Mouse (Mus musculus) midbrain, embryonic 11.5 days (tissue): ENCODE data around the gene Ly6f. TPM values are rescaled to one million over a fixed set of nuclear protein-coding genes. Genes with fewer than 3 reads are reported as not detected.

Experiments
- ATAC-seq: fragments of 200-750 bp; cut with Nextera tagmentation; 2 replicates; pipeline ENCODE4 v1.8.0; 2017; ENCODE audit warnings: moderate TSS enrichment, moderate library complexity; ENCODE audit not compliant: low FRiP score
- DNase-seq: peaks from one replicate; pipeline ENCODE4 v3.0.0; 2015; ENCODE audit warnings: low spot score; ENCODE audit errors: missing footprints
- H3K27ac ChIP-seq: fragments of 300-500 bp; sonication (generic); 2 replicates; pipeline ENCODE4 v1.5.1; 2014; ENCODE audit warnings: low read depth, low read length
- H3K27me3 ChIP-seq: fragments of 300-500 bp; sonication (generic); 2 replicates; pipeline ENCODE4 v1.6.1; 2014; ENCODE audit warnings: mild to moderate bottlenecking, low read length, moderate library complexity, mixed read lengths; ENCODE audit not compliant: control insufficient read depth, insufficient read depth
- H3K36me3 ChIP-seq: fragments of 300-500 bp; sonication (generic); 2 replicates; pipeline ENCODE4 v1.6.1; 2014; ENCODE audit warnings: mild to moderate bottlenecking, low read length, moderate library complexity, mixed read lengths; ENCODE audit not compliant: control insufficient read depth, insufficient read depth
- H3K4me1 ChIP-seq: fragments of 300-500 bp; sonication (generic); 2 replicates; pipeline ENCODE4 v1.6.1; 2014; ENCODE audit warnings: low read length; ENCODE audit not compliant: control insufficient read depth, insufficient read depth
- H3K4me2 ChIP-seq: fragments of 300-500 bp; sonication (generic); 2 replicates; pipeline ENCODE4 v1.6.1; 2014; ENCODE audit warnings: mild to moderate bottlenecking, moderate library complexity
- H3K4me3 ChIP-seq: fragments of 300-500 bp; sonication (generic); 2 replicates; pipeline ENCODE4 v1.5.1; 2014; ENCODE audit warnings: low read depth, low read length
- H3K9ac ChIP-seq: fragments of 300-500 bp; sonication (generic); 2 replicates; pipeline ENCODE4 v1.6.1; 2014; ENCODE audit warnings: low read length
- H3K9me3 ChIP-seq: fragments of 300-500 bp; sonication (generic); 2 replicates; pipeline ENCODE4 v1.6.1; 2016; ENCODE audit warnings: low read length; ENCODE audit not compliant: control insufficient read depth
- WGBS: fragments of 180-500 bp; shearing (Covaris S2); extraction: QIAGEN DNeasy Blood & Tissue Kit; methylation state at CpG from one replicate; pipeline ENCODE4 v1.1.7; 2014; 5-methylcytosine and 5-hydroxymethylcytosine counted together
- polyA plus RNA-seq: library from polyadenylated mRNA; unstranded; fragments of >200 nt; fragmentation: Nextera tagmentation; extraction: Ambion mirVana; gene quantifications from 2 replicates; pipeline ENCODE4 v1.2.1, GENCODE M21; 2014

Gene Ly6f
- polyA plus RNA-seq = not detected in 2 replicates

GRCm38 (mm10) chr15:75268121-75268520 is at the start of gene Ly6f:
Gene Ly6f, plus strand, starts transcription at chr15:75268421.
- Histone ChIP-seq H3K4me3 (no peak within 1 kb of the TSS), H3K36me3 (no peaks in the 10 kb centered on the region), H3K27me3 (no peaks in the 10 kb centered on the region), H3K4me2 (no peak within 1 kb of the TSS), H3K4me1 (no peaks in the 10 kb centered on the region), H3K9ac (no peak within 1 kb of the TSS), H3K27ac (no peak within 1 kb of the TSS), H3K9me3 (no peaks in the 10 kb centered on the region)
- DNase-seq (no peak), ATAC-seq (no peak)

- ATAC-seq (no peak), DNase-seq (no peak)
- Histone ChIP-seq H3K4me1 (no peaks in the 10 kb centered on the region), H3K9me3 (0 out of 2 replicates have a peak, but pooled peaks cover 2% of the 10 kb centered on the region), H3K27ac (no peak overlapping the region), H3K4me3 (no peak overlapping the region), H3K9ac (no peak overlapping the region), H3K36me3 (no peaks in the 10 kb centered on the region), H3K4me2 (no peak overlapping the region), H3K27me3 (no peaks in the 10 kb centered on the region)
These were observed 46.3 kb upstream of the Ly6f start for GRCm38 (mm10) chr15:75221942-75222341.

GRCm38 (mm10) chr15:75237736-75238288 is 30.4 kb upstream of the Ly6f start:
- DNase-seq (no peak), ATAC-seq (no peak)
- Histone ChIP-seq H3K4me1 (no peaks in the 10 kb centered on the region), H3K27me3 (no peaks in the 10 kb centered on the region), H3K36me3 (no peaks in the 10 kb centered on the region), H3K4me3 (no peak overlapping the region), H3K9ac (no peak overlapping the region), H3K4me2 (no peak overlapping the region), H3K27ac (no peak overlapping the region), H3K9me3 (no peaks in the 10 kb centered on the region)
- WGBS = 76% methylated on average over 3 of the region's 3 CpGs

- H3K4me3 ChIP-seq = no peak overlapping the region
- no peaks in the 10 kb centered on the region for H3K9me3 ChIP-seq
- no peaks in the 10 kb centered on the region for H3K36me3 ChIP-seq
- H3K4me1 ChIP-seq = no peaks in the 10 kb centered on the region
- H3K9ac ChIP-seq = no peak overlapping the region
- H3K4me2 ChIP-seq = no peak overlapping the region
- 91% methylated on average over 2 of the region's 2 CpGs for WGBS
- no peak for DNase-seq
- H3K27me3 ChIP-seq = no peaks in the 10 kb centered on the region
- no peak overlapping the region for H3K27ac ChIP-seq
- ATAC-seq = no peak
These were observed 27.7 kb upstream of the Ly6f start for GRCm38 (mm10) chr15:75240558-75240957.

- Histone ChIP-seq H3K9me3 (no peaks in the 10 kb centered on the region), H3K27ac (no peak overlapping the region), H3K4me2 (no peak overlapping the region), H3K27me3 (no peaks in the 10 kb centered on the region), H3K4me3 (no peak overlapping the region), H3K9ac (no peak overlapping the region), H3K36me3 (no peaks in the 10 kb centered on the region), H3K4me1 (no peaks in the 10 kb centered on the region)
- DNase-seq (no peak), ATAC-seq (no peak)
- 71% methylated on average over 3 of the region's 3 CpGs for WGBS
These were observed 25.2 kb upstream of the Ly6f start for GRCm38 (mm10) chr15:75242756-75243640.

- no peak for ATAC-seq
- Histone ChIP-seq H3K4me3 (no peak overlapping the region), H3K27me3 (no peaks in the 10 kb centered on the region), H3K9me3 (no peaks in the 10 kb centered on the region), H3K36me3 (no peaks in the 10 kb centered on the region), H3K9ac (no peak overlapping the region), H3K4me1 (no peaks in the 10 kb centered on the region), H3K4me2 (no peak overlapping the region), H3K27ac (no peak overlapping the region)
- DNase-seq = no peak
- WGBS = 89% methylated on average over 3 of the region's 3 CpGs
These were observed 13.6 kb upstream of the Ly6f start for GRCm38 (mm10) chr15:75254671-75255070.

- Histone ChIP-seq H3K27me3 (no peaks in the 10 kb centered on the region), H3K4me3 (no peak overlapping the region), H3K27ac (no peak overlapping the region), H3K9ac (no peak overlapping the region), H3K9me3 (no peaks in the 10 kb centered on the region), H3K4me1 (no peaks in the 10 kb centered on the region), H3K4me2 (no peak overlapping the region), H3K36me3 (no peaks in the 10 kb centered on the region)
- DNase-seq = no peak
- no peak for ATAC-seq
These were observed 2.4 kb upstream of the Ly6f start for GRCm38 (mm10) chr15:75265863-75266262.

- DNase-seq = no peak
- Histone ChIP-seq H3K4me2 (no peak overlapping the region), H3K27ac (no peak overlapping the region), H3K4me3 (no peak overlapping the region), H3K9me3 (no peaks in the 10 kb centered on the region), H3K27me3 (no peaks in the 10 kb centered on the region), H3K4me1 (no peaks in the 10 kb centered on the region), H3K36me3 (no peaks in the 10 kb centered on the region), H3K9ac (no peak overlapping the region)
- no peak for ATAC-seq
- 75% methylated on average over 1 of the region's 1 CpGs for WGBS
These were observed 1.6 kb upstream of the Ly6f start for GRCm38 (mm10) chr15:75266626-75267025.

GRCm38 (mm10) chr15:75268916-75269829 is 952 bp downstream of the Ly6f start:
- H3K9me3 ChIP-seq = no peaks in the 10 kb centered on the region
- no peak overlapping the region for H3K4me2 ChIP-seq
- no peaks in the 10 kb centered on the region for H3K4me1 ChIP-seq
- no peaks in the 10 kb centered on the region for H3K36me3 ChIP-seq
- no peak overlapping the region for H3K4me3 ChIP-seq
- WGBS = 83% methylated on average over 5 of the region's 5 CpGs
- DNase-seq = no peak
- no peaks in the 10 kb centered on the region for H3K27me3 ChIP-seq
- H3K27ac ChIP-seq = no peak overlapping the region
- no peak overlapping the region for H3K9ac ChIP-seq
- ATAC-seq = no peak
